Mouse (Mus musculus): Measurements from ENCODE around the gene Banf2. TPM values are rescaled to one million over a fixed set of nuclear protein-coding genes. Genes with fewer than 3 reads are reported as not detected.

The Banf2 gene
- total RNA-seq (2022): not detected

- DNase-seq (ENCODE audit: low spot score in 2 of 2): no peak
Observed at GRCm38 (mm10) chr2:144032664-144033063, at the start of gene Banf2. Gene Banf2 (plus strand): TSS chr2:144033059.

DNA sequence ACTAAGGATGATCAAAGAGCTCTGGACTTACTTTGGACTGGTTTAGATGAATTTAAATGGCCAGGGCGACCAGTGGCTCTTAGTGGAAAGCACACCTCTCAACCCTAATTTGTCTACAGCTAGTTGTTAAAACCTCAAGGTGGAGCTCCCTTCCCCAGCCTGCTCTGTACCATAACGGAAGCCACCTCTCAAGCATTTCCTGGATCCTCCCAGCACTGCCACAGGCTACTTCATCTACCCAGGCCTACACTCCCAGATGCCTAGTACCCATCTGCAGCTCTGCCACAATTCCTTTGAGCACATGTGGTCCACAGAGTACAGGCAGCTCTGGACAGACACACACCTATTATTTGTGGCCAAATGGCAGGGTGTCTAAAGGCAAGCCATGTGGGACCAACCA is 49.4 kb upstream of the Banf2 start:
- no peak for DNase-seq (ENCODE audit: low spot score in 2 of 2)

GRCm38 (mm10) chr2:143987485-143987884 is 45.4 kb upstream of the Banf2 start:
- no peak for DNase-seq (ENCODE audit: low spot score in 2 of 2)

- no peak for DNase-seq (ENCODE audit: low spot score in 2 of 2)
Observed at GRCm38 (mm10) chr2:143988016-143988415, 44.8 kb upstream of the Banf2 start.

GRCm38 (mm10) chr2:143990997-143991396 is 41.9 kb upstream of the Banf2 start:
- DNase-seq (ENCODE audit: low spot score in 2 of 2): no peak

GRCm38 (mm10) chr2:143991964-143992672 is 40.7 kb upstream of the Banf2 start:
- DNase-seq (ENCODE audit: low spot score in 2 of 2): no peak

DNA sequence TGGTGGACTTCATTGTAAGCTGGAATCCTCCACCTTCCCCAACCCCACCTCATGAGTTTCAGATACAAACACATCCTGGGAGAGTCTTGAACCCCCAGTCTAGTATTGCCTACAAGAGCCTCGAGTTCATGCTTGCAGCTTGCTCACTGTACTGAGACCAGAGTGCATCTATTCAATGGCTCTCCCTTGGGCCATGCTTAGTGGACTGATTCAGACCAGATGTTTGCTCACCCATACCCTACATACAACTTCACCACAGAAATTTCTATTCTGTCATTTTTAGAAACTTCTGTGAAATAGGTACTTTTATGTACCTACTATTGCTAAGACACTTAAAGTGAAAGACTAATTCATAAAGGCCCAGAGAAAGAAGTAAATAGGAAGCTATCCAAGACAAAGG is 39.9 kb upstream of the Banf2 start:
- no peak for DNase-seq (ENCODE audit: low spot score in 2 of 2)

DNA sequence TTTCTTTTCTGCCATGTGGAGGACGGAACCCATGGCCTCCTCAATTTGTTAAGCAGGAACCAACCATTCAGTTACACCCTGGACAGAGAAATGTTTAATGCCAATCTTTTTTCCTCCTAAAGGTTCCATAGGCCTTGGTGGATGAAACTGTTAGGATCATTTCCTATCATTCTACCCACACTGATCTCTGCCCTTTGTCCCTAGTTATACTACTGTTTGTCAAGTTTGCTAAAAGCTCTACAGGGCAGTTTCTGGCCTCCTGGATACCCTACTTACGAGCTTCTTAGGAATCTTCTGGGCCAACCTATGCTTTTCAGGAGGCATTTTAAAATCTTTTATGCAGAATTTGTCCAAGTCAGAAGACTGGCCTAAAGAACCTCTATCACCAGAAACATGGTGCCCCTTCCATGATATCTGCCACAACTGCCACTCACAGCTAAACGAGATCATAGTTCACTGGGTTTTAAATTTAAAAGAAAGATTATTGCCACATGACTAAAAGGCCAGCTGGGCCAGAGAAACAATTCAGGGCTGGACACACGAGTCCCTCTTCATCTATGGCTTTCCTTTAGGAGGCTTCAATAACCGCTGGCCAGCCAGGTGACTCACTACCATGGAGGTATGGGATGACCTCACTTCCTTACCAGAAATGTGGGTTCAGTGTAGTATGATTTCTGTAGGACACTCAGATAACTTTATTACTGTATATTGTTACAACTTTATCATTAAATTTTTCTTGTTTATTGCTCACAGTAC is 30.5 kb upstream of the Banf2 start:
- DNase-seq (ENCODE audit: low spot score in 2 of 2): no peak

GRCm38 (mm10) chr2:144003544-144003943 is 29.3 kb upstream of the Banf2 start:
- no peak for DNase-seq (ENCODE audit: low spot score in 2 of 2)

DNA sequence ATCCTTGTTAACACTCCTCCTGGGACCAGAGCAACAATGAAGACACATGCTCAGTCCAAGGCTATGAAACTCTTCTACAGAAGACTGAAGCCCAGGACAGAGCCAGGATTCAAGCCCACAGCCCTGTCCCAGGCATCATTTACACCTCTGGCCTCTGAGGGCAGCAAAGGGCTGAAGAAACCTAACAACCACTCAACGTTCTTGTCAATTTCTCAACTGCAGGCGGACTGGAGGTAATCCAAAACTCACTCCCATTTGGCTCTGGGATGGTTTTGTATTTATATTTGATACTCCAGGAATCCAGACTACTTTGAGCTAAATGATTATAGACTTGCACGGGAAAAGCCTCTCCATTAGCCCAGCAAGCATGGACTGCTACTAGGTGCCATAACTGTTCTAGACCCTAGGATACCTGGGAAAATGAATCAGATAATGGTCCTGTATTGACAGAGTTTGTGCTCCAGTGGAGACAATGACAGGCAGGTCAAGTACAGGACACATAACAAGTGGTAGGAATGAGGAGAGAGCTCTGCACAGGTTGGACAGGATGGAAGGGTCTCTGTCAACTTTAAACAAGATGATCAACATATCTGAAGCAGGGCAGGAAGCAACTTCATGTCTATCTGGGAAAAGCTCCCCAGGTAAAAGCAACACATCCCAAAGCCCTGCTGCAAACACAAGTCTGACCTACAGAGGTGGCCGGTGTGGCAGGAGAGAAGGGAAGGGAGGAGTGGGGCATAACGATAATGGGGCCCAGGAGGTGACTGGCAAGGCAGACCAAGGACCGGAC is 27.5 kb upstream of the Banf2 start:
- no peak for DNase-seq (ENCODE audit: low spot score in 2 of 2)

DNA sequence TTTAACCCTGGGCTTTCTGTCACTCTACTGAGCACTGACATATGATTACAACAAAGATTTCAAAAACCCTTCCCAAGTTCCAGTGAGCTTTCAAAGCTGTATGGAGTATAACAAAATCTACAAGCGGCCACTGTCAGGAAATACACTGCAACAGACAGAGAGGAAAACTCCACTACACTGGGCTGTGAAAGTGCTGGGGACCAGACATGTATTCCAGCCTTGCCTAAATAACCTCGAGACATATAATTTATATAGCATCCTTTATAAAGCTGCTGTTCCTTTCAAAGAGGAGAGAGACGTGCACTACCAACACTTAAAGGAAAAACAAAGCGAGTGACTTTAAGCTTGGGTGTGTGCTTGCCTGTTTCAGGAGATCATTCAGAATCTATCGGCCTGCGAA is 26.2 kb upstream of the Banf2 start:
- DNase-seq (ENCODE audit: low spot score in 2 of 2): no peak

- DNase-seq (ENCODE audit: low spot score in 2 of 2): no peak
Observed at GRCm38 (mm10) chr2:144007211-144007610, 25.6 kb upstream of the Banf2 start.

GRCm38 (mm10) chr2:144009081-144009480 is 23.8 kb upstream of the Banf2 start:
- DNase-seq (ENCODE audit: low spot score in 2 of 2): no peak

DNA sequence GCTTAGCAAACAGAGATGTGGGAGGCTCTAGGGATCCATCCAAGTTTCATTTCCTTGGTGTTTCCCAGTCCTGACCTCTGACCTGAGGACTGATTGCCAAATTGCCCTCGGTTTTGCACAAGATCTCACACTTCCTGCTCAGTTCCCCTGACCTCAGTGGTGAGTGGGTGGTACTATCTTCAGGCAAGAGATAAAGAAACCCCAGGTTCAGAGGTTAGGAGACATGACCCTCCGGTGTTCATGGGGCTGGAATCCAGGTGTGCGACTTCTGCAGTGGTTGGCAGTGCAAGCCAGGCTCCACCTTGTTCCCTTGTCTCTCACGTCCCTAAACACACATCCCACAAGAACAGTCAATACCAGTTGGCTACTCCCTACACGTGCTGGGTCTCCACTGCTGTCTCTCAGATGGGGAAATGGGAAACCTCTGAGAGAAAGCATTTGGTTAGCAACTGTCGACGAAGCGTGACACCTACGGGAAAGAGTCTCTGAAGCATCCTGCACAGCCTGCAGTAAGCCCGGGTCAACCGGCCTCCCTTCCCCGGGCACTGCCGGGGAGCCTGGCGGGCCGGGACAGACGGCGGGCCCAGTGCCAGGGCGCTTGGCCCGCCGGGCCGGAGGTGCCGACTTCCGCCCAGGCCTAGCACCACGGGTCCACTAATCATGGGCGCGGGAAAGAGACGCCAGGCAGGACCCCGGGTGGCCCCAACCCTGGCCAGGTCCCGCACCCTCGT is 23.1 kb upstream of the Banf2 start:
- DNase-seq (ENCODE audit: low spot score in 2 of 2): peak in 1 of 2 experiments; percentile 27

- peak; percentile 50 to 62 for DNase-seq (ENCODE audit: low spot score in 2 of 2)
Observed at GRCm38 (mm10) chr2:144010282-144011044, 22.4 kb upstream of the Banf2 start.

GRCm38 (mm10) chr2:144011080-144011551 is 21.7 kb upstream of the Banf2 start, which contains the start of gene Rrbp1:
Gene Rrbp1 (minus strand): TSS chr2:144011263.
- peak; percentile 93 to 100 for DNase-seq (ENCODE audit: low spot score in 2 of 2)

- DNase-seq (ENCODE audit: low spot score in 2 of 2): no peak
Observed at GRCm38 (mm10) chr2:144014051-144014450, 18.8 kb upstream of the Banf2 start.

- no peak for DNase-seq (ENCODE audit: low spot score in 2 of 2)
Observed at GRCm38 (mm10) chr2:144014481-144014880, 18.4 kb upstream of the Banf2 start.

GRCm38 (mm10) chr2:144015861-144016260 is 17.0 kb upstream of the Banf2 start:
- DNase-seq (ENCODE audit: low spot score in 2 of 2): no peak

DNA sequence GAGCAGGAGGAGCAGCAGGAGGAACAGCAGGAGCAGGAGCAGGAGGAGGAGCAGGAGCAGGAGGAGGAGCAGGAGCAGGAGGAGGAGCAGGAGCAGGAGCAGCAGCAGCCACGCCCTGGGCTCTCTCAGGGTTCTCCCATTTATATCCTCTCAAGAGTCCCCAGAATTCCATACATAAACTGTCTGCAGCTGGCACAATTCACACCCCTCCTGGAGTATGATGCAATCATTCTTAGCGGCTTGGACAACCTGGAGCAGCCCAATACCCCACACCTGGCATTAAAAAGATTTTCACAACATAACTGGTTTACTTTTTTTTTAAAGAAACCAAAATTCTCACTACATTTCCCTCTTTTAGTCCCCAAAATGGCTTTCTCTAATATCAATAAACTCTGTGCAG is 12.9 kb upstream of the Banf2 start:
- DNase-seq (ENCODE audit: low spot score in 2 of 2): no peak
